ENCODE assay signal across 18 mouse cellular contexts in genomic region chr5:64476641-64477369, GRCm38 (mm10).
DNase-seq lines count a peak whose midpoint lies in the region; ATAC-seq and TF ChIP-seq lines count a peak whose summit lies in the region.
"Had no signal": no experiment of that assay in that cellular context is flagged by ENCODE, and none has a peak within 500 bp of the region (broad histone marks: within the 10 kb centered on the region; RNA-seq: fewer than 3 reads in every experiment).

No protein-coding gene starts in this region.

- DNase-seq in frontal cortex, postnatal 25 days (ENCODE audit: low spot score in 2 of 2): no peak
- DNase-seq in neural tube, embryonic 10.5 days (ENCODE audit: extremely low spot score, low spot score): no peak
- no peak for DNase-seq in stomach, postnatal 0 days (ENCODE audit: low spot score)
- no peak for DNase-seq in cerebellum, adult 18-20 months
- DNase-seq: adrenal gland, postnatal 10 days; cerebellum, adult 9-11 months; gastrocnemius, postnatal 10 days; heart, postnatal 14 days; thymus, postnatal 25 days had no signal

- no peak overlapping the region for H3K4me2 ChIP-seq in neural tube, embryonic 12.5 days (replicated peaks)
- H3K4me2 ChIP-seq in forebrain, embryonic 16.5 days (ENCODE audit: low read length): 0 out of 2 replicates have a peak overlapping the region, but pooled peaks have one; percentile 1
- no peak overlapping the region for H3K4me2 ChIP-seq in midbrain, embryonic 16.5 days (ENCODE audit: low read length)
- H3K4me2 ChIP-seq in stomach, postnatal 0 days (replicated peaks; ENCODE audit: low read depth): no peak overlapping the region
- H3K4me2 ChIP-seq: liver, embryonic 11.5 days; lung, embryonic 15.5 days had no signal

- H3K4me1 ChIP-seq in neural tube, embryonic 12.5 days: peaks cover 6% of the 10 kb centered on the region; the same call in 1 of the 2 replicates
- peaks cover 6% of the 10 kb centered on the region; the same call in 1 of the 2 replicates for H3K4me1 ChIP-seq in forebrain, embryonic 16.5 days (replicated peaks; ENCODE audit: control insufficient read depth, insufficient read depth, low read length)
- H3K4me1 ChIP-seq in midbrain, embryonic 16.5 days (ENCODE audit: control insufficient read depth, insufficient read depth, low read length): peaks cover 4% of the 10 kb centered on the region; the same call in 1 of the 2 replicates
- no peaks in the 10 kb centered on the region for H3K4me1 ChIP-seq in stomach, postnatal 0 days (replicated peaks; ENCODE audit: control insufficient read depth, insufficient read depth)

- 40% methylated on average over 11 of the region's 11 CpGs for WGBS in neural tube, embryonic 12.5 days
- WGBS in forebrain, embryonic 16.5 days: 7% methylated on average over 11 of the region's 11 CpGs
- 22% methylated on average over 11 of the region's 11 CpGs for WGBS in midbrain, embryonic 16.5 days
- WGBS in stomach, postnatal 0 days: 85% methylated on average over 11 of the region's 11 CpGs

- no peaks in the 10 kb centered on the region for H3K9me3 ChIP-seq in neural tube, embryonic 12.5 days
- H3K9me3 ChIP-seq in forebrain, embryonic 16.5 days (ENCODE audit: control insufficient read depth, low read length): no peaks in the 10 kb centered on the region
- no peaks in the 10 kb centered on the region for H3K9me3 ChIP-seq in midbrain, embryonic 16.5 days (replicated peaks; ENCODE audit: control insufficient read depth, low read length, poor library complexity, severe bottlenecking)
- no peaks in the 10 kb centered on the region for H3K9me3 ChIP-seq in stomach, postnatal 0 days (ENCODE audit: control insufficient read depth, low read length)
- H3K9me3 ChIP-seq: heart, embryonic 10.5 days; lung, embryonic 15.5 days had no signal

- H3K4me3 ChIP-seq in neural tube, embryonic 12.5 days: no peak overlapping the region
- H3K4me3 ChIP-seq in forebrain, embryonic 16.5 days (replicated peaks; ENCODE audit: low read length): no peak overlapping the region
- no peak overlapping the region for H3K4me3 ChIP-seq in midbrain, embryonic 16.5 days (ENCODE audit: low read depth, low read length)
- H3K4me3 ChIP-seq in stomach, postnatal 0 days (ENCODE audit: low read depth, low read length): no peak overlapping the region
- H3K4me3 ChIP-seq: heart, embryonic 10.5 days; lung, embryonic 15.5 days had no signal

- H3K9ac ChIP-seq in neural tube, embryonic 12.5 days: no peak overlapping the region
- no peak overlapping the region for H3K9ac ChIP-seq in forebrain, embryonic 16.5 days (replicated peaks; ENCODE audit: low read depth, low read length)
- H3K9ac ChIP-seq in midbrain, embryonic 16.5 days (ENCODE audit: low read depth, low read length): no peak overlapping the region
- no peak overlapping the region for H3K9ac ChIP-seq in stomach, postnatal 0 days (ENCODE audit: low read length)
- H3K9ac ChIP-seq: lung, embryonic 15.5 days had no signal

- no peak for TF ChIP-seq EP300 in stomach, postnatal 0 days (optimal IDR thresholded peaks at IDR 0.05)

- peak; percentile 38; the same call in 1 of the 2 replicates for ATAC-seq in frontal cortex, adult (ENCODE audit: low TSS enrichment)
- peak; percentile 61 for ATAC-seq in neural tube, embryonic 12.5 days (ENCODE audit: low FRiP score, low read depth)
- ATAC-seq in forebrain, embryonic 16.5 days: peak; percentile 87
- ATAC-seq in midbrain, embryonic 16.5 days: 0 out of 2 replicates have a peak, but pooled peaks have one; percentile 21
- ATAC-seq in stomach, postnatal 0 days (ENCODE audit: low FRiP score, low TSS enrichment): no peak
- ATAC-seq: intestine, embryonic 16.5 days had no signal

- no peak for TF ChIP-seq CTCF in stomach, postnatal 0 days (IDR thresholded peaks at IDR 0.05; ENCODE audit: low read depth)

- H3K27me3 ChIP-seq in neural tube, embryonic 12.5 days (replicated peaks): 0 out of 2 replicates have a peak, but pooled peaks cover 5% of the 10 kb centered on the region
- no peaks in the 10 kb centered on the region for H3K27me3 ChIP-seq in forebrain, embryonic 16.5 days (replicated peaks; ENCODE audit: control insufficient read depth, insufficient read depth, low read length)
- H3K27me3 ChIP-seq in midbrain, embryonic 16.5 days (ENCODE audit: control insufficient read depth, insufficient read depth, low read depth, low read length): no peaks in the 10 kb centered on the region
- no peaks in the 10 kb centered on the region for H3K27me3 ChIP-seq in stomach, postnatal 0 days (ENCODE audit: control insufficient read depth, insufficient read depth, low read length)
- H3K27me3 ChIP-seq: lung, embryonic 15.5 days had no signal

- no peaks in the 10 kb centered on the region for H3K36me3 ChIP-seq in neural tube, embryonic 12.5 days
- no peaks in the 10 kb centered on the region for H3K36me3 ChIP-seq in forebrain, embryonic 16.5 days (ENCODE audit: control insufficient read depth, insufficient read depth)
- no peaks in the 10 kb centered on the region for H3K36me3 ChIP-seq in midbrain, embryonic 16.5 days (ENCODE audit: control insufficient read depth, insufficient read depth, low read length)
- no peaks in the 10 kb centered on the region for H3K36me3 ChIP-seq in stomach, postnatal 0 days (ENCODE audit: control insufficient read depth, insufficient read depth, low read length)
- H3K36me3 ChIP-seq: heart, embryonic 10.5 days; lung, embryonic 15.5 days had no signal

- H3K27ac ChIP-seq in neural tube, embryonic 12.5 days: no peak overlapping the region
- H3K27ac ChIP-seq in forebrain, embryonic 16.5 days (ENCODE audit: low read length): peak overlapping the region; percentile 41; the same call in 1 of the 2 replicates
- H3K27ac ChIP-seq in midbrain, embryonic 16.5 days (ENCODE audit: low read length): no peak overlapping the region
- H3K27ac ChIP-seq in stomach, postnatal 0 days (replicated peaks): no peak overlapping the region
- H3K27ac ChIP-seq: heart, embryonic 10.5 days; kidney, postnatal 0 days; lung, embryonic 15.5 days had no signal
